Mouse (Mus musculus): ENCODE measurements at regions not wholly inside any gene's neighbourhood (a gene's known extent, or its start where the extent isn't known, plus 50 kb on each side); places are given as distances from the start of the nearest gene placed in this dataset.

DNA sequence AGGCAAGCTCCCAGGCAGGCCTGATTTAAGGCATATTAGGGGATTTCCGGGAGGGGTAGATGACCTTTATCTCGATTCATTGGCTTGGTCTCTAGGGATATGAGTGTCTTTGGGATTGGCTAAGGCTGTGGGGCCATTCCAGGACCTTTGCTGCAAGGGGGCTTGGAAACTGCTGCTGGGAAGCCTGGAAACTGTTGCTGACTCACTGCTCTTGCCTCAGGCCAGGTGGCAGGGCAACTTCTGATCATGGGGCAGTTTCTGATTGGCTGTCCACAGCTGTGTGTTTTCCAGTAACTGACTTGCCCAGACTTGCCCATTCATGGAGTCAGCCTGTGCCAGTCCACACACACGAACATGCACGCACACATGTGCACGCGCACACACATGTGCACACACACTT lies 349.8 kb upstream of the 4930452B06Rik start:
- ATAC-seq (ENCODE audit: extremely low read depth, insufficient number of reproducible peaks, low FRiP score, low TSS enrichment): no peak
- Histone ChIP-seq H3K4me2 (no peak overlapping the region), H3K27ac (replicated peaks) (no peak overlapping the region), H3K27me3 (replicated peaks) (no peaks in the 10 kb centered on the region), H3K36me3 (no peaks in the 10 kb centered on the region), H3K4me1 (no peaks in the 10 kb centered on the region), H3K4me3 (no peak overlapping the region), H3K9ac (no peak overlapping the region), H3K9me3 (no peaks in the 10 kb centered on the region)
- 86% methylated on average over 6 of the region's 6 CpGs for WGBS

DNA sequence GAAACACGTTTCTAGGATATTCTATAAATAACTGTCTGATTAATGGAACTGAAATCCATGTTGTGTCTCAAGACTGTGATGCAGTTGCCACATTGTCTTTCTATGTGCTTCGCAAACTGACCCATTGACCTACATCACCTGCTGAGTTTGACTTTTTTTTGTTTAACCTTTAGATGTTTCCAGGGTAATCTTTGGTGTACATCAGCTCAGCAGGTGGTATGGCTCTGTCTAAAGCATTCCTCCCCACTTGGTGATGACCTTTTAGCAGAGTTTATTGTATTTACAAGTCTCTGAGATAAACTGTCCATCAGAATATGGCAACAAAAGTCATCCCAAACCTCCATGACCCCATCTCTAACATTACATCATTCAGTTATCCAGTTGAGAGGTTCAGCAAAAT lies 337.0 kb upstream of the 4930452B06Rik start:
- no peak for ATAC-seq (ENCODE audit: extremely low read depth, insufficient number of reproducible peaks, low FRiP score, low TSS enrichment)
- H3K27me3 ChIP-seq (replicated peaks): no peaks in the 10 kb centered on the region
- no peak overlapping the region for H3K27ac ChIP-seq (replicated peaks)
- H3K9me3 ChIP-seq: peaks cover 5% of the 10 kb centered on the region
- H3K36me3 ChIP-seq: no peaks in the 10 kb centered on the region
- H3K4me2 ChIP-seq: no peak overlapping the region
- peaks cover 10% of the 10 kb centered on the region for H3K4me1 ChIP-seq
- 61% methylated on average over 2 of the region's 2 CpGs for WGBS
- no peak overlapping the region for H3K4me3 ChIP-seq
- H3K9ac ChIP-seq: no peak overlapping the region

GRCm38 (mm10) chr14:9000408-9001092 lies 334.5 kb upstream of the 4930452B06Rik start:
- ATAC-seq (ENCODE audit: extremely low read depth, insufficient number of reproducible peaks, low FRiP score, low TSS enrichment): no peak; the same call in 1 of the 2 replicates
- H3K4me2 ChIP-seq: no peak overlapping the region
- peak overlapping the region; percentile 82 for H3K27ac ChIP-seq (replicated peaks)

GRCm38 (mm10) chr14:8999815-9000214 lies 333.8 kb upstream of the 4930452B06Rik start:
- Histone ChIP-seq H3K9ac (no peak overlapping the region), H3K36me3 (no peaks in the 10 kb centered on the region), H3K4me3 (no peak overlapping the region), H3K4me1 (peaks cover 10% of the 10 kb centered on the region), H3K9me3 (no peaks in the 10 kb centered on the region), H3K27ac (replicated peaks) (peak overlapping the region; percentile 82; the same call in 1 of the 2 replicates), H3K27me3 (replicated peaks) (no peaks in the 10 kb centered on the region), H3K4me2 (no peak overlapping the region)
- ATAC-seq (ENCODE audit: extremely low read depth, insufficient number of reproducible peaks, low FRiP score, low TSS enrichment): no peak
- 80% methylated on average over 1 of the region's 1 CpGs for WGBS

More at GRCm38 (mm10) chr14:9000408-9001092, 334.5 kb upstream of the 4930452B06Rik start:
- Histone ChIP-seq H3K27me3 (replicated peaks) (no peaks in the 10 kb centered on the region), H3K36me3 (no peaks in the 10 kb centered on the region), H3K4me1 (peaks cover 10% of the 10 kb centered on the region), H3K4me3 (no peak overlapping the region), H3K9me3 (no peaks in the 10 kb centered on the region), H3K9ac (no peak overlapping the region)
- 22% methylated on average over 3 of the region's 3 CpGs for WGBS

DNA sequence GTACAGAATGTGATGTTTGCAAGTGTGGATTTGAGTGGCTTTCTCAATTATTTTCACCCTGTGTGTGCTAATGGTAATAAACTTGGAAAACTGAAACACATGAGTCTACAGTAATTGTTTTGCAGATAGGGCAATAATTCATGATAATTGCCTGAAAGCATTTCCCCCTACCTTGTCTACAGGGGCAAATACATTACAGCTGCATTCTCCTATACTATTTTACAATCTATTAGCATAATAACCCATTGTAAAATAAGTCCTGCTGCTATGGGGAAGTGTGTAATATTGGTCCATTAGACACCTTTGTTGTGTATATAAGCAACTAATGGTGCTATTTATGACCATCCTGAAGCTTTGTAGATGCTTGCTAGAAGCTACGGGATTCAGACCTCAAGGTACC lies 327.4 kb upstream of the 4930452B06Rik start:
- WGBS: 82% methylated on average over 1 of the region's 1 CpGs
- H3K9me3 ChIP-seq: no peaks in the 10 kb centered on the region
- no peaks in the 10 kb centered on the region for H3K27me3 ChIP-seq (replicated peaks)
- H3K4me1 ChIP-seq: no peaks in the 10 kb centered on the region
- no peak for ATAC-seq (ENCODE audit: extremely low read depth, insufficient number of reproducible peaks, low FRiP score, low TSS enrichment)
- H3K36me3 ChIP-seq: no peaks in the 10 kb centered on the region
- no peak overlapping the region for H3K4me3 ChIP-seq
- H3K27ac ChIP-seq (replicated peaks): no peak overlapping the region
- no peak overlapping the region for H3K4me2 ChIP-seq
- no peak overlapping the region for H3K9ac ChIP-seq

DNA sequence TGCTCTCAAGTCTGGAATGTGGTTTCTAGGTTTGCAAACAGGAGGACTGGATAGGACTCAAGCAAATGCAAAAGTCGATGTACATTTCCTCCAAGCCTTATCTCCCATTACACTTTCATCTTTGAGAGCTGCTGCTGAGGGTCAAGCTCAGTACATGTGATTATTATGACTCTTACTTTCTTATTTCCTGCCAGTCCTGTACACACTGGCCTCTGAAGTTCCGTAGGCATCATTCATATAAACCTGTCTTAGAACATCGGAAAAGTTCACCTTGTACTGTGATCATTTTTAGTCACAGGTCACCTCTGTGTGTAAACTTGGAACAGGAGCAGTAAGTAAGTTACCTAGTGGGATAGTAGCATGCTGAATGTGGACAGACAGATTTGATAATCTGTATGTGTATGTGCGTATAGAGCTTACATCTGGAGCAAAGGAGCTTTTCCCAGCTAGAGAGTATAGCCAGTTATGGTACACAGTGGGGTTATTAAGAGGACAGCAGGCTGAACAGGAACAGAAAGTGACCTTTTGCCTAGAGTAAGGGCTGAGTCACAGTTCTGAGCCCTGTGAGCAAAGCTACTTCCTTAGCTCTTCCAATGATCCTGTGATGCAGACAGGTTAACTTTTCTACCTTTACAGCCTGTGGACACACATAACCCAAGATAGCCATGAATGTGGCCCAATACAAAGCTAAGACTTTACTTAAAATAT lies 319.2 kb upstream of the 4930452B06Rik start:
- Histone ChIP-seq H3K9me3 (no peaks in the 10 kb centered on the region), H3K4me1 (no peaks in the 10 kb centered on the region), H3K27me3 (replicated peaks) (no peaks in the 10 kb centered on the region), H3K36me3 (no peaks in the 10 kb centered on the region), H3K4me2 (no peak overlapping the region), H3K4me3 (no peak overlapping the region), H3K9ac (no peak overlapping the region), H3K27ac (replicated peaks) (no peak overlapping the region)
- ATAC-seq (ENCODE audit: extremely low read depth, insufficient number of reproducible peaks, low FRiP score, low TSS enrichment): no peak
- 66% methylated on average over 4 of the region's 4 CpGs for WGBS

- no peaks in the 10 kb centered on the region for H3K27me3 ChIP-seq (replicated peaks)
- no peaks in the 10 kb centered on the region for H3K36me3 ChIP-seq
- no peaks in the 10 kb centered on the region for H3K9me3 ChIP-seq
- H3K27ac ChIP-seq (replicated peaks): no peak overlapping the region
- H3K4me1 ChIP-seq: peaks cover 6% of the 10 kb centered on the region; the same call in 1 of the 2 replicates
- no peak for ATAC-seq (ENCODE audit: extremely low read depth, insufficient number of reproducible peaks, low FRiP score, low TSS enrichment)
- no peak overlapping the region for H3K4me3 ChIP-seq
- H3K4me2 ChIP-seq: no peak overlapping the region
- 55% methylated on average over 2 of the region's 2 CpGs for WGBS
- no peak overlapping the region for H3K9ac ChIP-seq
These were observed 295.5 kb upstream of the 4930452B06Rik start for GRCm38 (mm10) chr14:8961554-8961953.

- Histone ChIP-seq H3K4me3 (no peak overlapping the region), H3K4me2 (no peak overlapping the region), H3K4me1 (peaks cover 23% of the 10 kb centered on the region), H3K27ac (replicated peaks) (peak overlapping the region; percentile 67), H3K9ac (no peak overlapping the region), H3K9me3 (no peaks in the 10 kb centered on the region), H3K27me3 (replicated peaks) (no peaks in the 10 kb centered on the region), H3K36me3 (no peaks in the 10 kb centered on the region)
- ATAC-seq (ENCODE audit: extremely low read depth, insufficient number of reproducible peaks, low FRiP score, low TSS enrichment): no peak
- 14% methylated on average over 6 of the region's 6 CpGs for WGBS
These were observed 286.9 kb upstream of the 4930452B06Rik start for GRCm38 (mm10) chr14:8952853-8953397.

GRCm38 (mm10) chr14:8948751-8949150 lies 282.7 kb upstream of the 4930452B06Rik start:
- no peak overlapping the region for H3K4me2 ChIP-seq
- ATAC-seq (ENCODE audit: extremely low read depth, insufficient number of reproducible peaks, low FRiP score, low TSS enrichment): no peak
- peaks cover 19% of the 10 kb centered on the region for H3K4me1 ChIP-seq
- no peaks in the 10 kb centered on the region for H3K36me3 ChIP-seq
- no peaks in the 10 kb centered on the region for H3K27me3 ChIP-seq (replicated peaks)
- no peak overlapping the region for H3K27ac ChIP-seq (replicated peaks)
- no peak overlapping the region for H3K4me3 ChIP-seq
- 62% methylated on average over 2 of the region's 2 CpGs for WGBS
- H3K9ac ChIP-seq: no peak overlapping the region
- H3K9me3 ChIP-seq: no peaks in the 10 kb centered on the region

GRCm38 (mm10) chr14:8946851-8947625 lies 281.0 kb upstream of the 4930452B06Rik start:
- no peak for ATAC-seq (ENCODE audit: extremely low read depth, insufficient number of reproducible peaks, low FRiP score, low TSS enrichment)
- 65% methylated on average over 5 of the region's 5 CpGs for WGBS
- Histone ChIP-seq H3K27ac (replicated peaks) (no peak overlapping the region), H3K36me3 (no peaks in the 10 kb centered on the region), H3K9me3 (no peaks in the 10 kb centered on the region), H3K4me2 (no peak overlapping the region), H3K9ac (no peak overlapping the region), H3K4me3 (no peak overlapping the region), H3K4me1 (0 out of 2 replicates have a peak, but pooled peaks cover 3% of the 10 kb centered on the region), H3K27me3 (replicated peaks) (no peaks in the 10 kb centered on the region)

GRCm38 (mm10) chr14:8935121-8935520 lies 269.1 kb upstream of the 4930452B06Rik start:
- no peak overlapping the region for H3K9ac ChIP-seq
- no peak overlapping the region for H3K4me2 ChIP-seq
- H3K36me3 ChIP-seq: no peaks in the 10 kb centered on the region
- ATAC-seq (ENCODE audit: extremely low read depth, insufficient number of reproducible peaks, low FRiP score, low TSS enrichment): no peak
- no peak overlapping the region for H3K27ac ChIP-seq (replicated peaks)
- H3K4me1 ChIP-seq: peaks cover 5% of the 10 kb centered on the region; the same call in 1 of the 2 replicates
- no peak overlapping the region for H3K4me3 ChIP-seq
- H3K9me3 ChIP-seq: no peaks in the 10 kb centered on the region
- WGBS: 27% methylated on average over 5 of the region's 5 CpGs
- no peaks in the 10 kb centered on the region for H3K27me3 ChIP-seq (replicated peaks)
